Mouse (Mus musculus): ENCODE measurements around the gene Lypd4.

DNA sequence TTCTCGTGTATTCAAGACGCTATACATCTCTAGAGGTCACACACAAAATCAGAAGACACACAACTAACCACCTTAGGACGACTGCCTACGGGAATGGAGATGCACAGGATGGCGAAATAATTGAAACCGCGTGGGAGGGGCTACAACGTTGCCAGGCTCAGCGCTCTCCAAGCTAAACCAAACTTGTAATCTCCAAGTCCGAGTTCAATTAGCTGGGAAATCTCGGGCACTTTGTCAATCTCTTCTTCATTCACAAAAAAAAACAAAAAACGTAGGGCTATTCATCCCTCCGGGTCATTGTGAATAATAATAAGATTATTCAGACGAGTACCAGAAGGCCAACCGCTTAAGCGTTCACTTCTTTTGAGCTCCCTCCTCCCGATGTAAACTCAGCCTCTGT is 661 bp downstream of the Lypd4 start:
- TF ChIP-seq CTCF (IDR thresholded peaks at IDR 0.05) (no peak), EP300 (IDR thresholded peaks at IDR 0.05) (no peak)

Data from lung, postnatal 0 days (tissue).